Mouse (Mus musculus) bone marrow macrophage, adult 2 months (primary cell): Measurements from ENCODE around the gene Ormdl2.

ENCODE experiments used
- CTCF ChIP-seq: IDR thresholded peaks from 2 replicates; pipeline ENCODE4 v1.5.1; 2012; ENCODE audit warnings: low read depth, mild to moderate bottlenecking, low read length, moderate library complexity
- POLR2A ChIP-seq: IDR thresholded peaks from 2 replicates; pipeline ENCODE4 v1.6.1; 2012; ENCODE audit warnings: mild to moderate bottlenecking, low read depth, low read length, borderline replicate concordance

- TF ChIP-seq CTCF (no peak), POLR2A (no peak)
Observed at GRCm38 (mm10) chr10:128820217-128820616, 1.2 kb downstream of the Ormdl2 start.
